Mouse (Mus musculus): ENCODE data around the gene Tcte2. TPM values are rescaled to one million over a fixed set of nuclear protein-coding genes. Genes with fewer than 3 reads are reported as not detected.

Tcte2 gene
- total RNA-seq, 2 experiments from 2014 or later, result 2.9 TPM; not detected in 1

DNA sequence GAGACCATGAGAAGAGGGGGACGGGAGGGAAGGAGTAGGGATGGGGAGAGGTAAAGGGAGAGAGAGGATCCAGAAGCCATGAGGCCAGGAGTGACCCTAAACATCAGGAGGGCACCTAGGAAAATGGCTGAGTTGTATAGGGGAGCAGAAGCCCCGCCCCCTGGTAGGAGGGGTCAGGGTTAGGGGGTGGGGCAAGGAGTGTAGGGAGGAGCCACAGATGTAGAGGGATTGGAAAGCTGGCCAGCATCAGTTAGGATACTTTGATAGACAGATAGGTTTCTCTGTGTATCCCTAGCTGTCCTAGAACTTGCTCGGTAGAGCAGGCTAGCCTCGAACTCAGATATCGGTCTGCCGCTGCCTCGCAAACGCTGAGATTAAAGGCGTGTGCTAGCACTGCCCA, 13.9 kb downstream of the Tcte2 start:
- ATAC-seq (replicated peaks; ENCODE audit: low FRiP score, poor library complexity, severe bottlenecking), result no peak

DNA sequence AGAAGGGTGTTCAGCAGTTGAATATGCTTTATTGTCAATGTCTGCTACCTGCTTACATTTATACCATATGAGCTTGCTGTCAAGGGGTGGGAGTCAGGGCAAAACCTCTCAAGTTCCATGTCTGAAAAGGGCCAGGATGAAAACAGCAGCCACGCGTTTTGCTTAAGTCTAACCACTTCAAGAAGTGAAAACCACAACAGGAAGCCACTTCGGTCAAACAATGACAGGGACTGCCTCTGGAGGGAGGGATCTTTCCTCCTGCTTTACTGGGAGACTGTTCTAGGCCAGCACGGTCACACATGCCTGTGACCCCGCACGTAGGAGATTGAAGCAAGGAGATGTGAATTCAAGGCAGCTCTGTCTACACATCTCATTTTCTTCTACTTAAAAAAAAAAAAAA, 15.3 kb downstream of the Tcte2 start:
- no peak for ATAC-seq (replicated peaks; ENCODE audit: low FRiP score, poor library complexity, severe bottlenecking)

DNA sequence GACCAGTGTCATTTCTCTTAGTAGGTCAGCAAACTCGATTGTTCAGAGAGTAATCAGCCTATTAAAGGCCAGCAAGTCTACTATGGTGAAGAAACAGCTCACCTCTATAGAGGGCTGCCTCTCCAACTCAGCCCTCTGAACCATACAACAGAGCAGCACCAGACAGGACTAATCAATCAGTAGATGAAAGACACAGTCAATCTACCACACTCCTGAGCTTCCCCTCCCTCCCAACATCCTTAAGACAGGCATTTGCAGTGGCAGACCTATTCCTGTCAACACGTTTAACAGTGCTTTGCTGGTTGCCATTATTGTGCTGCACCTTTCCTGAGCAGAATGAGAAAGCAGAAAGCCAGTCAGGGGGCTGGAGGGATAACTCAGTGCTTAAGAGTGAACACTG, 16.3 kb downstream of the Tcte2 start:
- no peak for ATAC-seq (replicated peaks; ENCODE audit: low FRiP score, poor library complexity, severe bottlenecking)

DNA sequence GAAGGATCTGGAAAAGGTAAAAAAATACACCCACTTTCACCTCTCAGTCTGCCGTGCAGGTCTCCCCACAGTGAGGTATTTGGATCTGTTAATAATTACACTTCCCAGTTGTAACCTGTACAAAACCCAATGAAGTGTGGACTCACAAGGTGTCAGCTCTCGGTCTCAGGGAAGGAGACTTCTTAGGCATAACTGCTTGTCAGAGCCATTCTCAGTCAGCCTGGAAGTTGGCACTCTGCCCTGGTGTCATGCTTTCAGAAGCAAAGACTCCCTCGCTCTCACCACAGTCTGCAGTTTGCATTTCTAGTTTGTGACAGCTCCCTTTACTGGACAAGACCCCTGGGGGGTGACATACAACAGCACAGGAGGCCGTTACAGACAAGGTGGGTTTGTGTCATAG, 16.8 kb downstream of the Tcte2 start:
- ATAC-seq (replicated peaks; ENCODE audit: low FRiP score, poor library complexity, severe bottlenecking), result no peak

DNA sequence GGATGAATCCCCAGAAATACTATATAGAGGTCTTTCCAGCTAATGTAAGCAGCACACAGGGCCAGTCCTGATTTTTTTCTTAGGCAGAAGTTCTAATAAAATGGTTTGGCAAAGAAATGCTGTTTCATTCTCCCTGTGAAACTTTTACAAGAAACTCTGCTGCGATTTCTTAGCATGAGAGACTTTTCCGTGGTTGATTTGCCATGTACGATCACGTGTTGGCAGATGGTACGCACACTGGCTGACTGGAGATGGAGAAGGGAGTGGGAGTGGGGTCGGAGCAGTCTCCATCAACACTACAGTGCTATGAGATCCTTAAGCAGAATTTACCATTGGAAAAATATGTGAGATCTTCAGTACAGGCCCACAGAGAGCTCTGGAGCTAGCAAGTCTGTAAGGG, 17.4 kb downstream of the Tcte2 start:
- ATAC-seq (replicated peaks; ENCODE audit: low FRiP score, poor library complexity, severe bottlenecking), result no peak

DNA sequence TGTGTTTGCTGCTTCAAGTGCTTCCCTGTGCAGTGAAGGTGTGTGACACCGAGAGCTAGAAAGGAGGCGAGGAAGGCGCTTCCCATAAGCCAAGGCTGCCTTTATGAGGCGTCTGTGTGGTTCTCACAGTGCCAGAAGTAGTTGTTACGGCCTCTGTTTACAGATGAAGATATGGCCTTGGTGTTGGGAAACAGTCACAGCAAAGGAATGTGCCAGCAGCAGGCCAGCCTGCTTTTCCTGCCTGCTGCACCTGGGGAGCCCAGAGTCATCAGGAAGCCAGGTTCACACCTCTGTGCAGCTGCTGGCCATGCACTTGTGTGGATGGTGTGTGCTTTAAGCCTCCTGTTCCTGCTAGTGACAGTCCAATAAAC, 17.9 kb downstream of the Tcte2 start:
- ATAC-seq (replicated peaks; ENCODE audit: low FRiP score, poor library complexity, severe bottlenecking), result no peak

DNA sequence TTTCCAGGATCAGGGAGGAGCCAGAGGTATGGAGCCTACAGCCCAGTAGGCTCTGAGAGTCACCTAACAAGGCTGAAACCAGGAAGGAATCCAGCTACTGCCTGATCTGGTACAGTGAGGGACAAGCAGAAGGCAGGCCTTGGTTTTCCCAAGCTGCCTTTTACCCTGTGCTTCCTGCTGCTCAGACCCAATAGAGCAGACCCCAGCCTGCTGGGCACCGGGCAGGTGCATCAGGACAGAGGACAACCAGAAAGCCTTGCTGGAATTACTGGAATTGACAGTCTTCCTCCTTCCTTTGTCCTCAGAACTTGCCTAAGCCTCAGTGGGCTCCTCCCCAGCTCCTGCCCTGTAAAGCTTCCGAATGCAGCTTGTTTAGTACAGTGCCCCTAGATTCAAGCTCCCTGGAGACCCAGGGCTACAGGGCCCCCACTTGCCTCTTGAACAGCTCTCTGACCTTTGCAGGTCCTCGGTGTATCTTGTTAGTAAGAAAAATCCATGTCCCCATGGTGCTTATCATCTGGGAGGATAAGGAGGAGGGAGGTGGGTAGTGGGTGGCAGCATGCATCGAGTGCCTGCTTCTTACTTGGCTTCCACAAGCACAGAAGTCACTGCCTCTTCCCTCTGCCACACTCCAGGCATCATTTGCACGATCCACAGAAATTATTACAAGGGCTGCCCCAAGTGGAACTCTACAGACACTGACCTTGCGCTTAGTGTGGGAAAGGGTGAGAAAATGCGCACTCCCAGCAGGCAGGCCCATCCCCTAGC, 18.5 kb downstream of the Tcte2 start:
- no peak for ATAC-seq (replicated peaks; ENCODE audit: low FRiP score, poor library complexity, severe bottlenecking)

DNA sequence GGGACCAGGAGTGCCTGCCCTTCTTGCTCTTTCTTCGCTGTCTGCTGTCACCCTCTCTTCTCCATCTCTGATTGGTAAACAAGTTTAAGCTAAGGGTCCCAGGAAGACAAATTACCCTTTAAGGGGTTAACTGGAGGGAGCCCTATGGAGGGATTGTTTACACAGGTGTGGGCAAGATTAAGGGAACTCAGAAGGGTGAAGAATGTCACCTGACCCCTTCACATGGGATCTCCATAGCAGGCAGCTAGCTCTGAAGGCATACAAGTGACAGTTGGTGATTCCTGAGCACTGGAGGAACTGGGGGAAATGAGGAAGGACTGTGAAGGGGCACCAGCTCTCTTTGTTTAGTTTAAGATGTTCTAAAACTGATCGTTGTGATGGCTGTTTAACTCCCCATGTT, 19.3 kb downstream of the Tcte2 start:
- ATAC-seq (replicated peaks; ENCODE audit: low FRiP score, poor library complexity, severe bottlenecking), result no peak

DNA sequence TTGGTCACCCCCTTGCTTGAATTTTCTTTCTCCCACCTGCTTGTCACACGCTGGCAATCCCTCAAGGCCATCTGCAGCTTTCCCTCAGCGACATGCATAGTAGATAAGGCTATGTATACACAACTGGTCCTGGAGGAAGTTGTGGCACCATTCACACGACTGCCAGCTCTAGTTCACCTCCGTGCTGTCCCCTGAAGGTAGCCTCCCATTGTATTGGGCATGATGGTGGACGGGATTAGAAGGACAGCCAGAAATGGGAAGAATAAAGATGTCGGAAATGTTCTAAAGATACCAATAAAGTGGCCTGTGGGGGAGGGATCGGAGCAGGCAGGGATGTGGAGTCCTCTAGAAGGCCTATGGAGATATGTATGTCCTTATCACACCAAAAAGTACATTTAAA, 20.0 kb downstream of the Tcte2 start:
- ATAC-seq (replicated peaks; ENCODE audit: low FRiP score, poor library complexity, severe bottlenecking), result no peak

DNA sequence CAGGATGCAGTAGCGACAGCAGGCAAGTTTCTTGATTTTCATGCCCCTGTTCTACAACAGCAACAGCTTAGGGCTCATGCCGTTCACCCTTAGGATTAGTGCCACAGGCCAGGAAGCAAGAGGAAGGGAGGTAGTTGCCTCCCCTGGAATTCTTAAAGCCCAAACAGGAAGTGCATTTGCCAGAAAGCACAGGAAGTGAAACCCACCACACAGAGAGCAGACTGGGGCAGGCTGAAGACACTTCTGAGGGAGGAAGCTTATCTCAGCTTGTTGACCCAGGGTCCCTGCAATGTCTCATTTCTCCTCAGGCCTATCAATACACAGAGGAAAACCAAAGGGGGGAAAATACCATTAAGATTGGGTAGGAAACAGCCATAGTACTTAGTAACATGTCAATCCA, 20.8 kb downstream of the Tcte2 start:
- no peak for ATAC-seq (replicated peaks; ENCODE audit: low FRiP score, poor library complexity, severe bottlenecking)

DNA sequence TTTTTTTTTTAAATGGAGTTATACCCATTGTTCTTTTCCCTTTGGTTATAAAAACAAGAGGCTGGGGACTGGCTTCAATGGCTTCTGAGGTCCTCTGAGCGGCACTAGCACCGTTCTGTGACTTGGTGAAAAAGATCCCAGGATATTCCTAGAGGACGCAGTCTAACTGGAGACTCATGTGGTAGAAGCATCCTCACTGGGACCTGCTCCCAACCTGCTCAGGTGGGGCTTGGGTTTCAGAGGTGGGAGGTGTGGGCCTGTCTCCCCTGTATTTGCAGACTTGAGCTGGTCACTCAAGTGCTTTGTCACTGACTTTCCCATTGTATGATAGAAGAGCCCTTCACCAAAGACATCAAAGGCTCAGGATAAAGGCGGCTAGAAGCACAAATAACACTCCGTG, 21.6 kb downstream of the Tcte2 start:
- no peak for ATAC-seq (replicated peaks; ENCODE audit: low FRiP score, poor library complexity, severe bottlenecking)

DNA sequence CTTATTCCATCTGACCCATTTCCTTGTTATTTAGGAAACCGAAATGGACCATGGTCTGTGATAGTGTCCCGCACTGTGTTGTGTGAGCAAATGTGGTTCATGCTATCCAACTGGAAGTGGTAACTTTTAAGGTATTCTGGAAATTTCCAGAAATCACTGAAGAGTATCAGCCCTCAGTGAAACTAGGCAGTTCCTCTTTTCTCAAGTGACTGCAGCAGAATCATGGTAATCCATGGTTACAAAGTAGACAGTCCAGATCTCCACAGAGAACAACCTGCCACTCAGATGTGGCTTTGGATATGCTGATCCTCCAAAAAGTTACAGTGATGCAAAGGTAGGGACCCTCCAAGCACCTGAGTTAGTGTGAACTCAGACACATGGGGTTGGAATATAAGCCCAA, 22.7 kb downstream of the Tcte2 start:
- ATAC-seq (replicated peaks; ENCODE audit: low FRiP score, poor library complexity, severe bottlenecking), result no peak

DNA sequence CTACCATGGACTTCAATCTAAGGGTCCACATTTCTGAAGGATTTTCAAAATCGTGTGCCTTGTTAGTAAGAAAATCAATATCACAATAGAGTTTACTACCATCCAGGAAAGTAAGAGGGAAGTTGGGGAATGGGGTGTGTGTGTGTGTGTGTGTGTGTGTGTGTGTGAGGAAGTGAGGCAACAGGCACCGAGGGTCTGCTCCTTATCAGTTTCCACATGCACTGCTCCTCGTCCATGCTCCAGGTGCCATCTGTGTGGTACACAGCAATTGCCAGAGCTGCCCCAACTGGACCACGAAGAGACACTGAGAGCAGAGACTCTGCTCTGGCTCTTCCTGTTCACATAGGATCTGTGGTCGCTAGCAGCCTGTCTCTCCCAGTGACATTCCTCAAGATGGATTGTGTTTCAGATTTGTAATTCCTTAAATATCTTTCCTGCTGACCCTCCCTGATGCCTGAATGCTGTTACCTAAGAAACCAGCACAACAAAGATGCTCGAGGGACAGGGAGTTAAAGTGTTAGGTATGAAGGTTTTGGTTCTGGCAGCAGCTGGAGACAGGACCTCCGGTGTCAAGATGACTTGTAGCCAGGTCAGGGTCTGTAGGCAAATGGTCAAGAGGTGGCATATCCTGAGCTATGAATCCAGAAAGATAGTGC, 23.4 kb downstream of the Tcte2 start:
- ATAC-seq (replicated peaks; ENCODE audit: low FRiP score, poor library complexity, severe bottlenecking), result no peak

DNA sequence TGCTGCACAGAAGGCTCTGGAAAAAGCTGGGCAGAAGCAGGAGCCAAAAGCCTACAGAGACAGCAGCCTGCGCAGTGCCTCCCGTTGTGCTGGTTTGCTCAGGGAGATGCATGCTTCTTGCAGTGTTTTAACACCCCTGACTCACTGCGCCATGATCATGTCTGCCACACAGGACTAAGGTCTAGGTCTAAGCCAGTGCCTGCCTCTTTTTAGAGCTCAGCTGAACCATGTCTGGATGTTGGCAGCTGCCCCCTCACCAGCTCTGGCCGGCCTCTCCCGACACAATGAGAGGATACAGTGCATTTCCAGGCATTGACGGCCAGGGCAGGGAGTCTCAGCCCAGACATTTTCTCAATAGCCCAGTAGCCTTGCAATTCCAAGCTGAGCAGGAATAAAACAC, 24.3 kb downstream of the Tcte2 start:
- ATAC-seq (replicated peaks; ENCODE audit: low FRiP score, poor library complexity, severe bottlenecking), result no peak

DNA sequence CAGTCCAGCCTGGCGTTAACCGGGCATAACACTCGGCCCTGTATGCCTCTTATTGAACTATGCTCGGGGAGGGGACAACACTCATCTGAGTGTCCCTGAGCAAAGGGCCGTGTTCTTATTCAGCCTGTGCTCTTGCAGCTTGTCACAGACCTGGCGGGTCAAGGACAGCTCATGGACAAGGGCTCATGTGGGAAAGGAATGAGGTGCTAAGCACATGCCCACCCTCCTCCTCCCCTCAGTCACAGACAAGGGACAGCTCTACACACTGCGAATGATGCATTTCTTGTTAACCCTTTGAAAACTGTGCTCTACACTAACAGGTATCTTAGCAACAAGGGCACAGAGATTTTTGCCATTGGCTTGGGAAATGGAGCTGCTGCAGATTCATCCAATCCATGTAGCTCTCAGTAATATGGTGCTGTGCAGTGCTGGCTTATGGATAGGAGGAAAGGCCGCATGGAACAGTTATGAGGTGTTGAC, 25.8 kb downstream of the Tcte2 start:
- no peak for ATAC-seq (replicated peaks; ENCODE audit: low FRiP score, poor library complexity, severe bottlenecking)

DNA sequence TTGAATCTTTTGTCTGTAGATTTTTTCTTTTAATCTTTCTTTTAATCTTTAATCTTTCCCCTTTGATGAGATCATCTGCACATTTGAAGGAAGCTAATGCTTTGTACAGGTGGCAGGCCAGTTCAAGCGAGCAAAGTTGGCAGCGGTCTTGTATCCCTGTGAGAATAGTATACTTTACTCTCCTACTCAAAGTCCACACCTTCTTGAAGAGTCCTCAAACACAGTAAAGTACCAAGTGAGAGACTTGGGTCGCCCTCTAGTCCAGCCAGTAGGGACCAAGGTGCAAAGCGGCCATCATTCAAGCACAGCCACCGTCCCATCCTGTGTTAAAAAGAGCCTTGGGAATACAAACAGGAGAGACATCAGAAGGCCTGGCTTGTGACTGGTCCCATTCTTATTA, 26.6 kb downstream of the Tcte2 start:
- no peak for ATAC-seq (replicated peaks; ENCODE audit: low FRiP score, poor library complexity, severe bottlenecking)

DNA sequence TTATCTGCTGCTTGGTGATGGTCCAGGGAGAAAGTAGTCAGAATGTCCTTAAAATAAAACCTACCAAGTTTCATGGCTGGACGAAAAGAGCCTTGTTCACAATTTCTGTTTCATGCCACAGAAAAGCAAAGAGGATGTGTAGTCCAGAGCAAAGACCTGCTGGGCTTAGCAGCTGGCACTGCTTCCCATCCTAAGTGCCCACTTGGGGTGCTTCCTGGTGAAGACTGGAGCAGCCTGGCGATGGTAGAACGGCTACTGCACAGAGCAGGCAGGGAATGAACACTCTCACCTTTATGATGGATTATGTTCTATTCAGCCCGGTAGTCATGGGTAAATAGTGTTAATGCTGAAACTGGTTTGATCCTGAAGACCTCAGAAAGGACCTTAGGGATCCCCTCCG, 27.7 kb downstream of the Tcte2 start:
- no peak for ATAC-seq (replicated peaks; ENCODE audit: low FRiP score, poor library complexity, severe bottlenecking)

DNA sequence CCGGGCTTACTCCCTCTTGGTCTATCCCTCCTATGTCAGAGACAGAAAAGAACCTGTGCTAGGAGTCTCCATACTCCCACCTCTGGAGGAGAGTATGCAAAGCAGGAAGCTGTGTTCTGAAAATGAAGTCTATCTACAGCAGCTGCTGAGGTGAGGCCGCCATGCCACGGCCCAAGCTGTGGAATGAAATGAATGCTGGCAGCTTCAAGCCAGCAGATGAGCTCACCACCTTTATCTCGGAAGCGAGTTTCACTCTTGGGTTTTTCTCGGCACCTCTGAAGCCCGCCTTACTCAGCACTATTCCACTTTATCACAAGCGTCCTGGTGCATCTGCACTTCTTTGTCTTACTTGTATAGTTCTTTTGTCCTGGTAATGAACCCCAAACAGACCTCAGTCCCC, 28.9 kb downstream of the Tcte2 start:
- ATAC-seq (replicated peaks; ENCODE audit: low FRiP score, poor library complexity, severe bottlenecking), result no peak

DNA sequence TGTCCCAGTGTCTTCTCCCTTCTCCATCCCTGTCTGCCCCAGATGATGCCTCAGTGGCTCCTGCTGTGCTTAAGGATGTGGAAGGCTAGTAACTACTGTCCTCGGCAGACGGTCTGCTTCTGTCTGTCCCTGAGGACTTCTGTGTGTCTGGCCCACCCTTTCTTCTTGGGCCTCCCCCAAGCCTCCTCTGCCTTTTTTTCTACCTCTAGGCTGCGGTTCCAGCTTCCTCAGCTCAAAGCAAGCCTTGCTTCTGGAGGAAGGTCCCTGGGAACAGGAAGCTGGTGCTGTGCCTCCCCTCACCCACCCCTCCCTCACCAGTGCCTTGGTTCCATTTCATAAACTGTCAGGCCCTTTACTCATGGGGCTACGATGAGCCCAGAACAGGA, 29.9 kb downstream of the Tcte2 start:
- no peak for ATAC-seq (replicated peaks; ENCODE audit: low FRiP score, poor library complexity, severe bottlenecking)

DNA sequence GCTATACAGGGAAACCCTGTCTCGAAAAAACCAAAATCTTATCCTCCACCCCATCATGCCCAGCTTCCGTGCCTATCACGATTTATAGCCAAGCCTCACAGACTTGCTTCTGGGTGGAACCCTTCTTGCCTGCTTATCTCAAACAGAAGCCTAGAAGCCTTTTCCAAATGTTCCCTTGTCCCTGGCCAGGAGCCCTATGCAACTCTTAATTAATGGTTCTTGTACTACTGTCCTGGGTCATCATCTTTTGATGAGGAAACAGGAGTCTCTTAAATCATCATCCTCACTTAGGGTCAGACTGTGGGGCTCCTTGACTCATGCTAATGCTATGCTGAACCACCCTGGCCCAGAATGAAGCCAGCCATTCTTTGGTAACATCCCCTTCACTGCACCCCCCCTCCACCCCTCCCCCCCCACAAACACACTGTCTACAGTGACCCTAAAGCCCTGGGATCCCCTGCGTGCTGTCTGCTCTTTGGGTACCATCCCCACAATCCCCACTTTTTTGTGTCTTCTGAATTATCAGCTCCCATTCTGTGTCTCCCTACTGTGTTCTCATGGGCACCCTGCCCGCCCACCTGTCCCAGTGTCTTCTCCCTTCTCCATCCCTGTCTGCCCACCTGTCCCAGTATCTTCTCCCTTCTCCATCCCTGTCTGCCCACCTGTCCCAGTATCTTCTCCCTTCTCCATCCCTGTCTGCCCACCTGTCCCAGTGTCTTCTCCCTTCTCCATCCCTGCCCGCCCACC, 30.5 kb downstream of the Tcte2 start:
- ATAC-seq (replicated peaks; ENCODE audit: low FRiP score, poor library complexity, severe bottlenecking), result no peak

DNA sequence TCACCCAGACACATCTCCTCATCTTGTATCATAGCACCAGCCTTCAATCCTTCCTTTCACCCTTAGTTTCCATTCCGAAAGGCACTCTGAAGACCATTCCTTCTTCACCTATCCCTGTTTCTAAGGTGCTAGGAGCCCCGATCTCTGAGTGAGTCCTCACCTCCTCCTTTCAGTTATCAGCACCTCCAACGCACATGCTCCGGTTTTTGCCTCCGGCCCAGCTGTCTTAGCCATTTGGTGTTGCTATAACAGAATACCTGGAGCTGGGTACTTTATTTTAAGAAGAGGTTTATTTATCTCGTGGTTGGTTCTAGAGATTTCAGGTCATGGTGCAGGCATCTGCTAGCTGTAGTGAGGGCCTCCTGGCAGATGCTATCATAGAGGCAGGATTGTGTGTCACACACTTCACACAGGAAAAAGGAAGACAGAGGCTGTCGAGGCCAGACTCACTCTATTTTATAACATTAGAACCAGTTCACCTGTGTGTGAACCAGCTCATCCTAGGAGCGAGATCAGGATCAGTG, 34.7 kb downstream of the Tcte2 start:
- no peak for ATAC-seq (replicated peaks; ENCODE audit: low FRiP score, poor library complexity, severe bottlenecking)

Measured in erythroblast, adult 5-6 weeks (primary cell).